Mouse (Mus musculus) brain, embryonic 14.5 days (tissue): ENCODE measurements around the gene Cyp3a11.

Experiments
- CTCF ChIP-seq: fragments of 200-500 bp; IDR thresholded peaks from 2 replicates; pipeline ENCODE4 v1.5.1; 2012; ENCODE audit warnings: inconsistent platforms, mild to moderate bottlenecking, moderate library complexity, borderline replicate concordance; ENCODE audit not compliant: insufficient read depth, insufficient read length; ENCODE audit errors: extremely low read depth
- POLR2A ChIP-seq: fragments of 200-500 bp; IDR thresholded peaks from 2 replicates; pipeline ENCODE4 v1.6.1; 2012; ENCODE audit warnings: mild to moderate bottlenecking, inconsistent platforms, borderline replicate concordance; ENCODE audit not compliant: poor library complexity, insufficient read depth, insufficient read length, severe bottlenecking; ENCODE audit errors: extremely low read depth

DNA sequence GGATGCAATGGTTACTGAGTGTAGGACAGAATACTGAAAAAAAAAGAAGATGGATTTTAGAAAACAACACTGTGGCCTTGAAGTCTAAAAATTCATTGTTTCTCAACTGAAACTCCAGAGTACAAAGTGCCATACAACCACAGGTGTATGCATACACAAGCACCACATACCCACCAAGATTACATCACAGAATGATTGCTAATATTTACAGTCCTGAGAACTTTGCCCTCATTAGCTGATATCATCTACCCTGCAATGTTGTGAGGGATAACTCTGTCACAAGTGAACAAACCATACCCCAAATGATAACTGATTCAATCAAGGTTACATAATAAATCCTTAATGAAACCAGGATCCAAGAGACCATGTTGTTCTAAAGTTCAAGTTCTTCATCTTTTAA, 1.4 kb upstream of the Cyp3a11 start:
- TF ChIP-seq CTCF (no peak), POLR2A (no peak)
